Mouse (Mus musculus) heart, embryonic 13.5 days (tissue): Measurements from ENCODE around the gene Col26a1. TPM values are rescaled to one million over a fixed set of nuclear protein-coding genes. Genes with fewer than 3 reads are reported as not detected.

ENCODE experiments used
- ATAC-seq: fragments of 200-750 bp; cut with Nextera tagmentation; 2 replicates; pipeline ENCODE4 v1.8.0; 2017; ENCODE audit warnings: moderate TSS enrichment; ENCODE audit not compliant: insufficient number of reproducible peaks, low FRiP score, low TSS enrichment; ENCODE audit errors: extremely low read depth
- H3K27ac ChIP-seq: fragments of 300-500 bp; sonication (generic); replicated peaks from 2 replicates; pipeline ENCODE4 v1.5.1; 2015; ENCODE audit warnings: moderate library complexity, mild to moderate bottlenecking, inconsistent platforms
- H3K27me3 ChIP-seq: fragments of 300-500 bp; sonication (generic); replicated peaks from 2 replicates; pipeline ENCODE4 v1.6.1; 2015; ENCODE audit warnings: mild to moderate bottlenecking, inconsistent platforms
- H3K36me3 ChIP-seq: fragments of 300-500 bp; sonication (generic); 2 replicates; pipeline ENCODE4 v1.6.1; 2015; ENCODE audit warnings: mild to moderate bottlenecking, inconsistent platforms
- H3K4me1 ChIP-seq: fragments of 300-500 bp; sonication (generic); 2 replicates; pipeline ENCODE4 v1.6.1; 2015; ENCODE audit warnings: inconsistent platforms
- H3K4me2 ChIP-seq: fragments of 300-500 bp; sonication (generic); 2 replicates; pipeline ENCODE4 v1.6.1; 2015; ENCODE audit warnings: inconsistent platforms, mild to moderate bottlenecking, moderate library complexity
- H3K4me3 ChIP-seq: fragments of 300-500 bp; sonication (generic); 2 replicates; pipeline ENCODE4 v1.5.1; 2015; ENCODE audit warnings: moderate library complexity, mild to moderate bottlenecking, inconsistent platforms
- H3K9ac ChIP-seq: fragments of 300-500 bp; sonication (generic); 2 replicates; pipeline ENCODE4 v1.6.1; 2015; ENCODE audit warnings: inconsistent platforms, mild to moderate bottlenecking, moderate library complexity
- H3K9me3 ChIP-seq: fragments of 300-500 bp; sonication (generic); 2 replicates; pipeline ENCODE4 v1.6.1; 2016; ENCODE audit warnings: inconsistent platforms
- whole genome bisulfite sequencing: fragments of 180-500 bp; shearing (Covaris S2); methylation state at CpG from one replicate; pipeline ENCODE4 v1.1.7; 2015; ENCODE audit warnings: mixed read lengths; 5-methylcytosine and 5-hydroxymethylcytosine counted together
- polyA plus RNA-seq: library from polyadenylated mRNA; unstranded; fragments of >200 nt; fragmentation: Nextera tagmentation; extraction: Ambion mirVana; gene quantifications from 2 replicates; pipeline ENCODE4 v1.2.1, GENCODE M21; 2015

The Col26a1 gene
- polyA plus RNA-seq, 1 experiment from 2014 or later, result 21.8 TPM

DNA sequence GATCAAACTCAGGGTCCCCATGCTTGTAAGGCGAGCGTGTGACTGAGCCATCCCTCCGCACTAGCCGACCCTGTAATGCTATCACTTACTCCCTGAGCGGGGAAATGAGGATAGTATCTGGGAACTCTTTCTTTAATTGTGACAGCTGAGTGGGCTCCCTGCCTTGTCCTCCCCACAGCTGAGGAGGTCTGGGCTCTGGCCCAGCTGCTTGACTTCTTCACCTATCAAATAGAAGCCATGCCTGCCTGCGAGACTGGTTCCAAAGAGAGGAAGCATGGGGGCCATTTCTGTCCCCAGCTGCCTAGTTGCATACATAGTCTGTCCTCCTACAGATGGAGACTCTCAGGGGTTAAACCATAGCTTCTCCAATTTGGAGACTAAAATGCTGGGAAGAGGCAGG lies 78.0 kb downstream of the Col26a1 start:
- Histone ChIP-seq H3K27me3 (peaks cover 15% of the 10 kb centered on the region), H3K4me2 (no peak overlapping the region), H3K4me3 (no peak overlapping the region), H3K9me3 (no peaks in the 10 kb centered on the region), H3K4me1 (peaks cover 47% of the 10 kb centered on the region), H3K27ac (no peak overlapping the region; the same call in 1 of the 2 replicates), H3K36me3 (no peaks in the 10 kb centered on the region), H3K9ac (no peak overlapping the region)
- 64% methylated on average over 6 of the region's 6 CpGs for WGBS
- ATAC-seq, result no peak

DNA sequence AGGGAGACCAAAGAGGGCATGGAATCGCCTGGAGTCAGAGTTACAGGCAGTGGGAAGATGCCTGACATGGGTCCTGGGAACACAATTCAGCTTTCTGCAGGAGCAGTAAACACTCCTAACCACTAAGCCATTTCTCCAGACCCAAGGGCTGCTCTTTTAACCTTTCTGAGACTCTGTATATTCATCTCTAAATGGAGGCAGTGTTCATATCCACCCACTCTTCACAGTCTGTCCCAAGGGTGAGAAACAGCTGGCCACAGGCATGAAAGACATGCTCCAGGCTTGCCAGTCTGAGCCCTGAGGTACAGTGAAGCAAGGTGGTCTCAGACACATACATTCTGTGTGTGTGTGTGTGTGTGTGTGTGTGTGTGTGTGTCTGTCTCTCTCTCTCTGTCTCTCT lies 78.8 kb downstream of the Col26a1 start:
- H3K36me3 ChIP-seq, result no peaks in the 10 kb centered on the region
- no peak for ATAC-seq
- peaks cover 47% of the 10 kb centered on the region for H3K4me1 ChIP-seq
- peaks cover 15% of the 10 kb centered on the region for H3K27me3 ChIP-seq
- 58% methylated on average over 1 of the region's 1 CpGs for WGBS
- no peak overlapping the region for H3K4me2 ChIP-seq
- H3K9ac ChIP-seq, result no peak overlapping the region
- H3K9me3 ChIP-seq, result no peaks in the 10 kb centered on the region
- no peak overlapping the region for H3K4me3 ChIP-seq
- H3K27ac ChIP-seq, result peak overlapping the region; percentile 24; the same call in 1 of the 2 replicates

DNA sequence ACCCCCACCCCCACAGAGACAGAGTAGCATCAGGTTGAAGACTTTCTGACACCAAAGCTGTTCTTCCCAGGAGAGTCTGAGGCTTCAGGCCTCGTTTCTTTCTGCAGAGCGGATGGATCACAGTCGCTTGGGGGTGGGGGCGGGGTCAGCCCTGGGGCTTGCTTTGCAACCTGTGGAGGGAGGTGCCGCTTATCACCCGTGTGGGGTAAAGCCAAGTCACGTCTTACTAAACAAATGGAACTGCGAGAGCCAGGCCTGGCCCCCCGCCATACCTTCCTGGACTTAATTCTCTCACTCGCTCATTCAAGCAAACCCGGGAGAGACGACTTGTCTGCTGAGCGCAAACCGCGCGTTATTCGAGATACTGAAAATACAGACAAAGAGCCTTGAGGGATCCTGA lies 80.3 kb downstream of the Col26a1 start:
- H3K9me3 ChIP-seq, result no peaks in the 10 kb centered on the region
- H3K9ac ChIP-seq, result peak overlapping the region; percentile 56
- peak overlapping the region; percentile 53; the same call in 1 of the 2 replicates for H3K27ac ChIP-seq
- H3K4me2 ChIP-seq, result peak overlapping the region; percentile 63
- H3K27me3 ChIP-seq, result peaks cover 15% of the 10 kb centered on the region
- no peaks in the 10 kb centered on the region for H3K36me3 ChIP-seq
- WGBS, result 8% methylated on average over 17 of the region's 17 CpGs
- H3K4me3 ChIP-seq, result peak overlapping the region; percentile 33
- peaks cover 47% of the 10 kb centered on the region for H3K4me1 ChIP-seq
- ATAC-seq, result no peak

DNA sequence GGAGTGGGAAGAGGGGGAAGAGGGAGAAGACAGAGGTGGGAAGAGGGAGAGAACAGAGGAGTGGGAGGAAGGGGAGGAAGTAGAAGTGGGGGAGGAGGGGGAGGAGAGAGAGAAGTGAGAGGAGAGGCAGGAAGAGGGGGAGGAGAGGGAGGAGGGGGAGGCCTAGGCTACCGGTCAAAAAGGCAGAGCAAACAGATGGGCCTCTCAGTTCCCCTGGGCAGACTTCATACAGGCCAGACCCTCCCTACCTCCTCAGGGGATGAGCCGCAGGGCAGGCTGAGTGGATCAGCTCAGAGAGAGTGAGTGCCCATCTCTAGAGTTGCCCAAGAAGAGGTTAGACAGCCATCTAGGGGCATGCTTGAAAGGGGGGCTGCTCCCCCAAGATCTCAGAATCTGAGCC lies 86.1 kb downstream of the Col26a1 start:
- H3K4me3 ChIP-seq, result no peak overlapping the region
- H3K9ac ChIP-seq, result no peak overlapping the region
- H3K4me2 ChIP-seq, result no peak overlapping the region
- no peak overlapping the region for H3K27ac ChIP-seq
- H3K9me3 ChIP-seq, result 0 out of 2 replicates have a peak, but pooled peaks cover 5% of the 10 kb centered on the region
- WGBS, result 18% methylated on average over 2 of the region's 2 CpGs
- peaks cover 13% of the 10 kb centered on the region for H3K4me1 ChIP-seq
- no peaks in the 10 kb centered on the region for H3K36me3 ChIP-seq
- no peaks in the 10 kb centered on the region; the same call in 1 of the 2 replicates for H3K27me3 ChIP-seq
- ATAC-seq, result 0 out of 2 replicates have a peak, but pooled peaks have one; percentile 31

DNA sequence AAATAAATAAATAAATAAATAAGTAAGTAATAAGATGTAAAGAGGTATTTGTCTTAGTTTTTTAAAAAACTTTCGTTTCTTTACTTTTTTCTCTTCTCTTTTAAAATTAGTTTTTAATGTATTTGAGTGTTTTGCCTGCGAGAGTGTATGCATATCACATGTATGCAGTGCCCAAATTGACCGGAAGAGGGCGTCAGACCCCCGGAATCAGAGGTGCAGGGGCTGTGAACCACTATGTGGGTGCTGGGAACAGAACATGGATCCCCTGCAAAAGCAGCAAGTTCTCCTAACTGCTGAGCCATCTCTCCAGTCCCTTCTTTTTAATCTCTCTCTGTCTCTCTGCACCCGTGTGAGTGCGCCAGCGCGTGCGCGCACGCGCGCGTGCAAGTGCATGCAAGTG lies 89.2 kb downstream of the Col26a1 start:
- H3K9me3 ChIP-seq, result 0 out of 2 replicates have a peak, but pooled peaks cover 5% of the 10 kb centered on the region
- H3K27ac ChIP-seq, result no peak overlapping the region
- H3K36me3 ChIP-seq, result no peaks in the 10 kb centered on the region
- H3K4me1 ChIP-seq, result peaks cover 17% of the 10 kb centered on the region
- H3K4me3 ChIP-seq, result no peak overlapping the region
- no peak overlapping the region for H3K4me2 ChIP-seq
- no peak for ATAC-seq
- 84% methylated on average over 15 of the region's 15 CpGs for WGBS
- H3K27me3 ChIP-seq, result no peaks in the 10 kb centered on the region; the same call in 1 of the 2 replicates
- H3K9ac ChIP-seq, result no peak overlapping the region

DNA sequence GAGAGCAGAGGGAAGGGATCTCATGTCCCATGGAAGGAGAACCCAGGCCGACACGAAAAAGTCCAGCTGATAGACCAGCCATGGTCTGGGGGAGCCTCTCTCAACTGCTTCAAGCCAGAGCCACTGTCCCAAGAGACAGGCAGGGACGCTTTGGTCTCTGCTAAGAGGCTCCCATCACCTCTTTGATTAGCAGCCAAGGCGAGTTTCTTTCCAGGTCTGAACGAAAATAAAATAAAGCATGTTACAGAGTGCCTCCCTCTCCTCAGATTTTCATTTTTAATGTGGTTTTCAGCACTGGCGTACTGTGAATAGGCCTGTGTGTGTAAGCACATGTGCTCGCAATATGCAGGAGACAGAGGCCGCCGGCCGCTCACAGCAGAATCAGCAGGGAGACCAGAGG lies 90.5 kb downstream of the Col26a1 start:
- WGBS, result 70% methylated on average over 10 of the region's 10 CpGs
- Histone ChIP-seq H3K4me3 (no peak overlapping the region), H3K9me3 (0 out of 2 replicates have a peak, but pooled peaks cover 5% of the 10 kb centered on the region), H3K27me3 (no peaks in the 10 kb centered on the region; the same call in 1 of the 2 replicates), H3K36me3 (no peaks in the 10 kb centered on the region), H3K27ac (no peak overlapping the region), H3K9ac (no peak overlapping the region), H3K4me1 (peaks cover 17% of the 10 kb centered on the region), H3K4me2 (no peak overlapping the region)
- no peak for ATAC-seq

DNA sequence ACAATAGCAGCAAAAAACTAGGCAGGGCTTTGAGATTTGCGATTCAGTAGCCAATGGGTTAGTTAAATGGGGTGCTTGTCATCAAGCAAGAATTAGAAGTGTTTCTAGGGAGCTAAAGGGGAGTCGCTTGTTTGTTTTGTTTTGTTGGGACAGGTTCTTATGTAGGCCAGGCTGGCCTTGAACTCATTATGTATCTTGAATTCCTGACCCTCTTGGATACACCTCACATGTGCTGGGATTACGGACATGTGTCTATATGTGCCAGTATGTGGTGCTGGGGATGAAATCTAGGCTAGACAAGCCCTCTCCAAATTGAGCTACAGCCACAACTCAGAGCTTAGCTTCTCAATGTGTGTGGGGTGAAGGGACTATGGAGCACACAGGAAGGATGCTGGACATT lies 91.8 kb downstream of the Col26a1 start:
- Histone ChIP-seq H3K27ac (no peak overlapping the region), H3K4me2 (no peak overlapping the region), H3K36me3 (no peaks in the 10 kb centered on the region), H3K4me1 (peaks cover 13% of the 10 kb centered on the region), H3K9ac (no peak overlapping the region), H3K9me3 (0 out of 2 replicates have a peak, but pooled peaks cover 5% of the 10 kb centered on the region), H3K4me3 (no peak overlapping the region), H3K27me3 (no peaks in the 10 kb centered on the region; the same call in 1 of the 2 replicates)
- 75% methylated on average over 3 of the region's 3 CpGs for WGBS
- ATAC-seq, result no peak

DNA sequence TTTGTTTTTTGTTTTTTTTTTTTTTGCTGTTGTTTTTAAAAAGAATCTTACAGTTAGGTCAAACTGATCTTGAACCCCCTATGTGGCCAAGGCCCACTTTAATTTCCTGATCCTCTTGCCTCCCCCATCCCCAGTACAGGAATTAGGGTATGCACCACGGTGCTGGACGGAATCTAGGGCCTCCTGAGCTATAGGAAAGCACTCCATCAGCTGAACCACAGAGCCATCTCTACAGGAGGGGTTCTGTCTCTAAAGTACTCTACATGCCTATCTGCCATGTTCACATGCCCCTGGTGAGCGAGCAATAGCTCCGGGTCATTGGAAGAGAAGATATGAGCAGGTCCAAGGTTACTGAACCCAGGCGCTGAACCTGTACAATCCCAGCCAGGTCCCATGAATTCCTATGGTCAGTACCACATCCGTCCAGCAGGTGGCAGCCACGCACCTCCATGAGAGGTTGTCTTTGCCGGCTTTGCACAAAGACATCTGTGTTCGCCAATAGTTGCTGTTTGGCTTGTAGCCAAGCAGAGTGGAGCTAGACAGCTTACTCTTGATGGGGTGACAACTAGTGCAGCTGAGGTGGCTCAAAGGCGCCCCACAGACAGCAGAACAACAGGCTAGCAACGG lies 92.3 kb downstream of the Col26a1 start:
- H3K9ac ChIP-seq, result no peak overlapping the region
- H3K4me3 ChIP-seq, result no peak overlapping the region
- 14% methylated on average over 11 of the region's 11 CpGs for WGBS
- H3K36me3 ChIP-seq, result no peaks in the 10 kb centered on the region
- H3K27ac ChIP-seq, result no peak overlapping the region
- no peak overlapping the region for H3K4me2 ChIP-seq
- H3K27me3 ChIP-seq, result no peaks in the 10 kb centered on the region; the same call in 1 of the 2 replicates
- 0 out of 2 replicates have a peak, but pooled peaks have one; percentile 28 for ATAC-seq
- H3K4me1 ChIP-seq, result peaks cover 10% of the 10 kb centered on the region
- 0 out of 2 replicates have a peak, but pooled peaks cover 5% of the 10 kb centered on the region for H3K9me3 ChIP-seq

DNA sequence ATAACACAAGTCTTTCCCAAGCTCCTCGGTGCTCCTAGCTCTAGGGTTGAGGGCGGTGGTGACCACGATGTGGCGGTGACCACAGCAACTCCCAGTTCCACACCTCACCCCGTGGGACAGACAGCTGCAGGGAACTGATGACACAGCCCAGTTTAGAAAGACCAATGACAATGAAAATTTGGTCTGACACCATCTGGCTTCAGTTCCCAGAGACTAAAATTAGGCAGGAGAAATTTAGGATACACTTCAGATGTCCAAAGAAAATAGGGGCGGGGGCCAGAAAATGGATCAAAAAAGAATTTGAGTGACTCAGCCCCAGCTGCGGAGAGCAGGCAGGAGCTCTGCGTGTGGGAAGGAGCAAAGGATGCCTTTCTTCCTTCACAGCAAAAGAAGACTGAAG lies 98.5 kb downstream of the Col26a1 start:
- H3K27me3 ChIP-seq, result no peaks in the 10 kb centered on the region
- WGBS, result 76% methylated on average over 8 of the region's 8 CpGs
- ATAC-seq, result no peak

DNA sequence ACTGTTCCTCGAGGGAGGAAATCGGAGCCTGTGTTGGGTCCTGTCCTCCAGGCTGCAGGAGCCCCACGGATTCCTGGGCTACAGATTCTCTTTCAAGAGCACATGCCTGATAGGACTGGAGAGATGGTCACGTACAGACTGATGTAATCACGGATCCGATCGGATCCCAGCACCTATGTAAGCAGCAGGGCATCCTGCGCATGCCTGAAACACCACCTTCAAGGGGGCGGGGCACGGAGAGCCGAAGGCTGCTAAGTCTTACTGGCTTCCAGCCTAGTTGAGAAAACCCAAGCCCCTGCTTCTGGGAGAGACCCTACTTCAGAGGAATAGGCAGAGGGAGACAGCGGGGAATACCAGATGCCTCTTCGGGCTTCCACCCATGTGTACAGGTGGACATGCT lies 100.4 kb downstream of the Col26a1 start:
- H3K27ac ChIP-seq, result no peak overlapping the region
- 0 out of 2 replicates have a peak, but pooled peaks cover 7% of the 10 kb centered on the region for H3K4me1 ChIP-seq
- H3K9ac ChIP-seq, result no peak overlapping the region
- no peak for ATAC-seq
- no peaks in the 10 kb centered on the region for H3K27me3 ChIP-seq
- WGBS, result 38% methylated on average over 13 of the region's 13 CpGs
- 0 out of 2 replicates have a peak overlapping the region, but pooled peaks have one; percentile 9 for H3K4me3 ChIP-seq
- H3K9me3 ChIP-seq, result 0 out of 2 replicates have a peak, but pooled peaks cover 3% of the 10 kb centered on the region
- H3K36me3 ChIP-seq, result no peaks in the 10 kb centered on the region
- H3K4me2 ChIP-seq, result peak overlapping the region; percentile 44; the same call in 1 of the 2 replicates

More for the DNA sequence above, 98.5 kb downstream of the Col26a1 start:
- no peak overlapping the region for H3K9ac ChIP-seq
- no peak overlapping the region for H3K27ac ChIP-seq
- H3K4me3 ChIP-seq, result no peak overlapping the region
- H3K4me1 ChIP-seq, result 0 out of 2 replicates have a peak, but pooled peaks cover 7% of the 10 kb centered on the region
- H3K36me3 ChIP-seq, result no peaks in the 10 kb centered on the region
- 0 out of 2 replicates have a peak, but pooled peaks cover 3% of the 10 kb centered on the region for H3K9me3 ChIP-seq
- H3K4me2 ChIP-seq, result no peak overlapping the region

DNA sequence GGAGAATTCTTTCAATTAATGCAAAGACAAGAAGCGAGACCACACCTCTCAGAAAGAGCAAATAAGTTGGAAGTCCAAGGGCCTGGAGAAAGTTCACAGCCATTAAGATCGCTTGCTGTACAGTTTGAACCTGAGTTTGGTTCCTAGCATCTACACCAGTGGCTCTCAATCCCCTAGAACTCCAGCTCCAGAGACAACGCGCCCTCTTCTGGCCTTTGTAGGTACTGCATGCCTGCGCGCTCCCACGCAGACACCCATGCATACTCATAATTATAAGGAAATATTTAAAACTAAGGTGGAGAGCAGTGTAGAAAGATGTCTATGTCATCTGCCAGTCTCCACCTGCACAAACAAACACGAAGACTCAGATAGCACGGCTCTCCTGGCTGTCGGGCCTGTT lies 102.5 kb downstream of the Col26a1 start:
- 40% methylated on average over 10 of the region's 10 CpGs for WGBS
- Histone ChIP-seq H3K4me2 (no peak overlapping the region), H3K36me3 (no peaks in the 10 kb centered on the region), H3K9me3 (0 out of 2 replicates have a peak, but pooled peaks cover 6% of the 10 kb centered on the region), H3K4me1 (peaks cover 13% of the 10 kb centered on the region; the same call in 1 of the 2 replicates), H3K27ac (no peak overlapping the region), H3K9ac (no peak overlapping the region), H3K4me3 (no peak overlapping the region), H3K27me3 (no peaks in the 10 kb centered on the region)
- ATAC-seq, result no peak
